Mouse (Mus musculus) stomach, postnatal 0 days (tissue): ENCODE data around the gene Dhx37.

Experiments used
- CTCF ChIP-seq: IDR thresholded peaks from 2 replicates; pipeline ENCODE4 v1.5.1; 2016; ENCODE audit warnings: antibody characterized with exemption, low read depth, mild to moderate bottlenecking, moderate library complexity
- EP300 ChIP-seq: optimal IDR thresholded peaks from 2 replicates; pipeline ENCODE3; 2016; ENCODE audit warnings: antibody characterized with exemption

DNA sequence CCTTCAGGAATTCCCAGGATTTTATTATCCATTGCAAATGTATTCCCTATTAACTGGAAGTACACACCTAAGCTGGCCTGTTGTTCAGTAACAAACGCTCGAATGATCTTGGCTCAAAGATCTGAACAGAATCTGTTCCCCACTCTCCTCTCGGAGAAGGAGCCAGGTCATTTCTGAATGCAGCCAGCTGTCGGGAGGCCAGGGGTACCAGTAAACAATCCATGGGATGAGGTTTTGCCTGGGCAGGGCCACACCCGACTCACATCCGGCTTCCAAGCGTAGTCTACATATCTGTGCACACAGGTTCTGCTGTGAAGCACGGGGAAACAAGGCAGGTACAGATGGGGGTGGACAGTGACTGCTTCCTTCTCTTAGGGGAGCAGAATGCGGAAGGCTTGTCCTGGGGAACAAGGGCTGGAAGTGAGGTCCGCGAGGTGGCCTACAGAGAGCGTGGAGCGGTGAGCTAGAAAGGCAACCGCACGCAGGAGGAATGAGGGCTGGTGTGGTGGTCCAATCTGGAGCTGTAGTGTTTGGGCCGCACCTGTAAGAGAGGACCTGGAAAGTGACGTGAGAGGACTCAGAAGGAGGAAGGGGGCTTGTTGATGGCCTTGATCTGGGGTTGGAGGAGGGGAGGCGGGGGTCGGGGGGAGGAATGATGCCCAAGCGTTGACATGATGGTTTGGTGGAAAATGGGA, 27.5 kb downstream of the Dhx37 start:
- TF ChIP-seq EP300 (no peak), CTCF (no peak)
